Mouse (Mus musculus): Measurements from ENCODE around the gene Vmn2r-ps159. TPM values are rescaled to one million over a fixed set of nuclear protein-coding genes. Genes with fewer than 3 reads are reported as not detected.
"Not testable (repeated sequence)": the region's sequence is repeated elsewhere in the genome, so short reads cannot be mapped to it uniquely, and the experiment has no call there.

Vmn2r-ps159 gene
- not detected in 2 replicates for polyA plus RNA-seq (2012)

DNA sequence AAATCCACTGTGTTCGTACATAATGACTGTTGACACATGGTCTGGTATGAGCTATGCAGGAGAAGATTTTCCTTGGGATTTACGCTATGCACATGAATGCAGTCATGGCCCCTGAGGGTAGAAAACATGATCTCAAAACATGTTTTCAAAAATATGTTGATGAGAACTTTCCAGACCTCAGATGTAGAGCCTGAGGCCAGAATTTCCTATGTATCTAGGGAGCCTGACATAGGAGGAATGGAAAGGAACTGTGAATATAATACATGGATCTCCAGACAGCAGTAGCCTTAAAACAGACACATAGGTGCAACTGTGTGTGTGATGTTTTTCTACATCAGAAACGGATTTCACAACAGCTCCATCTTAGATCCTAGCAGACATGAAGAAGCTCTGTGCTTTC lies at the start of gene Vmn2r-ps159:
Gene Vmn2r-ps159 (plus strand): TSS at position 301 of the 400 bp plus-strand sequence.
- not testable (repeated sequence) for TF ChIP-seq GATA1 (IDR thresholded peaks at IDR 0.05; ENCODE audit: low read length)

DNA sequence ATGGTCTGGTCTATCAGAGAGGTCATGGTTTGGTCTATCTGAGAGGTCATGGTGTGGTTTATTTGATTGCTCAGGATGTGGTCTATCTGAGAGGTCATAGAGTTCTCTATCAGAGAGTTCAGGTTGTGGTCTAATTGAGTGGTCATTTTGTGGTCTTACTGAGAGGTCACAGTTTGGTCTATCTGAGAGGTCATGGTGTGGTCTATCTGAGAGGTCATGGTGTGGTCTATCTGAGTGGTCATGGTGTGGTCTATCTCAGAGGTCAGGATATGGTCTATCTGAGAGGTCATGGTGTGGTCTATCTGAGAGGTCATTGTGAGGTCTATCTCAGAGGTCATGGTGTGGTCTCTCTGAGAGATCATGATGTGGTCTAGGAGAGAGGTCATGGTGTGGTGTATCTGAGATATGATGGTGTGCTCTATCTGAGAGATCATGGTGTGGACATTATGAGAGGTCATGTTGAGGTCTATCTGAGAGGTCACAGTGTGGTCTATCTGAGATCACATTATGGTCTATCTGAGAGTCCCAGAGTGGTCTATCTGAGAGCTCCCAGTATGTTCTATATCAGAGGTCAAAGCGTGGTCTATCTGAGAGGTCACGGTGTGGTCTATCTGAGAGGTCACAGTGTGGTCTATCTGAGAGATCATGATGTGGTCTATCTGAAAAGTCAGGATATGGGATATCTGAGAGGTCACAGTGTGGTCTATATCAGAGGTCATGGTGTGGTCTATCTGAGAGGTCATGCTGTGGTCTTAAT lies 11.8 kb downstream of the Vmn2r-ps159 start:
- TF ChIP-seq GATA1 (IDR thresholded peaks at IDR 0.05; ENCODE audit: low read length): no peak

DNA sequence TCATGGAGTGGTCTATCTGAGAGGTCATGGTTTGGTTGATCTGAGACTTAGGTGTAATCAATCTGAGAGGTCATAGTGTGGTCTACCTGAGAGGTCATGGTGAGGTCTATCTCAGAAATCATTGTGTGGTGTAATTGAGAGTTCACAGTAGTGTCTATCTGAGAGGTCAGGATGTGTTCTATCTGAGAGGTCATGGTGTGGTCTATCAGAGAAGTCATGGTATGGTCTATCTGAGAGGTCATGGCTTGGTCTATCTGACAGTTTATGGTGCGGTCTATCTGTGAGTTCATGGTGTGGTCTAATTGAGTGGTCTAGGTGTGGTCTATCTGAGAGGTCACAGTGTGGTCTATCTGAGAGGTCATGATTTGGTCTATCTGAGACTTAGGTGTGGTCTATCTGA lies 12.4 kb downstream of the Vmn2r-ps159 start:
- no peak for TF ChIP-seq GATA1 (IDR thresholded peaks at IDR 0.05; ENCODE audit: low read length)

Other genes starting within 250 kb of the Vmn2r-ps159 start
- gene 9430015G10Rik, start 221.1 kb upstream of the Vmn2r-ps159 start, polyA plus RNA-seq (2012): 9.5 and 12.0 TPM in 2 replicates
- 0.17 and 0.23 TPM in 2 replicates for gene Rnf223, start 200.6 kb upstream of the Vmn2r-ps159 start, polyA plus RNA-seq (2012)
- gene Agrn, start 133.6 kb upstream of the Vmn2r-ps159 start, polyA plus RNA-seq (2012): 0.23 and 0.39 TPM in 2 replicates
- not detected in 2 replicates for gene Isg15, start 130.3 kb upstream of the Vmn2r-ps159 start, polyA plus RNA-seq (2012)
- gene AW011738, start 127.8 kb upstream of the Vmn2r-ps159 start, polyA plus RNA-seq (2012): not detected in 2 replicates
- not detected in 2 replicates for gene Perm1, start 115.2 kb upstream of the Vmn2r-ps159 start, polyA plus RNA-seq (2012)
- gene Plekhn1, start 96.2 kb upstream of the Vmn2r-ps159 start, polyA plus RNA-seq (2012): 7.6 and 12.9 TPM in 2 replicates
- gene Noc2l, start 95.1 kb upstream of the Vmn2r-ps159 start, polyA plus RNA-seq (2012): 63.7 and 72.4 TPM in 2 replicates
- 0.02 and 0.03 TPM in 2 replicates for gene Samd11, start 75.4 kb upstream of the Vmn2r-ps159 start, polyA plus RNA-seq (2012)

Data from G1E-ER4 (cell line).